Mouse (Mus musculus) cerebellum, adult 9-10 months (tissue): ENCODE data around the gene Mtg2.

Source experiments
- DNase-seq: peaks from one replicate; pipeline ENCODE4 v3.0.0; 2022

Mtg2 gene

GRCm38 (mm10) chr2:180053001-180053400 is 17.4 kb upstream of the Mtg2 start:
- no peak for DNase-seq

GRCm38 (mm10) chr2:180063338-180064131 is 6.9 kb upstream of the Mtg2 start:
- DNase-seq, result no peak

DNA sequence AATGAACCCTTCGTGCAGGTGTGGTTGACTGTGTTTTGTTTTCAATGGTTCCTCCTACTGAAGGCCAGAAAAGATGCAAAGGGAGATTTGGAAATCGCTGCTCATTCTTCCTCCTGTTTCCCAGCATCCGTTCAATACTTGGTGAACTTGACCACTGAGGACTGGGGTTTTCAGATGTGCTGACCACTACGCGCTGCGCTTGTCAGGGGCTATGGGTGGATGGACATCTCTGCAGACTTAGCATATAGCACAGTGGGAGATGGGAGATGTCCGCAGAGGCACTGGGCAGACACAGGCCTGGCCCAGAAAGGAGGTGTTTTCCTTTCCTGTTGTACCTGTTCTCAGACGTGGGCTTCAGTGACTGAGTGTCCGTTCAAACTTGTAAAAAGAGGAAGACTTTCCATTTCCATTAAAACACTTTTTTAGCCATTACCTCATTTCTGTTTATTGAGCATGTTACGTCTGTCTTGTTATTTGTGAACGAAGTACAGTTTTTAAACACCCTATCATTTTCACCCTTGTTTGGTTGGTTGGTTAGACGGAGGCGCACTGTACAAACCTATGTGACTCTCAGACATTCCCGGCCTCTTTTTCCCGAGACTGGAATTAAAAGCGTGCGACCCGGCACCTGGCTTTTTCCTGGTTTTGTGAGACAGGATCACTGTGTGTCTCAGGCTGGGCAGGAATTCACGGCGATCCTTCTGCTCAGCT is 463 bp upstream of the Mtg2 start:
- peak; percentile 38 for DNase-seq

DNA sequence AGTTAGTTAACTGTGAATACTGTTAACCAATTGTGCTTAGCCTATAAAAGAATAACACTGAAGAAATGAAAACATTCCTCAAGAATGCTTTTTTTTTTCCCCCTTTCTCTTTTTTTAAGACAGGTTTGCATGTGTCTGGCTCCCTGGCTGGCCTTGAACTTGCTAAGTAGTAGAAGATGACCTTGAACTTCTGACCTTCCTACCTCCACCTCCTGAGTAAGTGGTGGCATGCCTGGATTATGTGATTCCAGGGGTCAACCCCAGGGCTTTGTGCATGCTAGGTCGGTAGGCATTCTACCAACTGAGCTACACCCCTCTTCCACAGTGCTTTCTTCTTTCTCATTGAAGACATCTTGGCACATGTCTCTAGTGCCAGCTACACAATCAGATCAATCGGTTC is 1.3 kb downstream of the Mtg2 start:
- DNase-seq, result no peak

- DNase-seq, result no peak
These were observed 2.5 kb downstream of the Mtg2 start for GRCm38 (mm10) chr2:180072886-180073285.

DNA sequence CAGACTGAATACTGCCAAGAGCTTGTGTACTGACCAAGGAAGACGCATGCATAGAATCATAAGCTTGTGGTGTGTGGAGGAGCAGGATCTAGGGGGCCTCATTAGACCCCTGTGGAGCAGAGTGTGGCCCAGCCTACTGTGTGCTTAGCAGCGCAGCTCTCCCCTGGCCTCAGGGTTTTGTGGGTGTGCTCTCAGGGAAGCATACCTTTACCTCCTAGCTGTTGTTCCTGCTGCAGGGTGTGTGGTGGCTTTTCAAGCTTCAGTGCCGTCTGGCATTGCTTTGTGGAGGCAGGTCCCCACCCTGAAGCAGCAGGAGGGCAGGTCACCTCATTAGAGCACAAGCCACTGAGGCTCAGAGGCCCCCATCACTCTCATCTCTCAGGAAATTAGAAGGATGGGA is 7.2 kb downstream of the Mtg2 start:
- DNase-seq, result no peak

- no peak for DNase-seq
These were observed 10.3 kb downstream of the Mtg2 start for GRCm38 (mm10) chr2:180080680-180081079.

DNA sequence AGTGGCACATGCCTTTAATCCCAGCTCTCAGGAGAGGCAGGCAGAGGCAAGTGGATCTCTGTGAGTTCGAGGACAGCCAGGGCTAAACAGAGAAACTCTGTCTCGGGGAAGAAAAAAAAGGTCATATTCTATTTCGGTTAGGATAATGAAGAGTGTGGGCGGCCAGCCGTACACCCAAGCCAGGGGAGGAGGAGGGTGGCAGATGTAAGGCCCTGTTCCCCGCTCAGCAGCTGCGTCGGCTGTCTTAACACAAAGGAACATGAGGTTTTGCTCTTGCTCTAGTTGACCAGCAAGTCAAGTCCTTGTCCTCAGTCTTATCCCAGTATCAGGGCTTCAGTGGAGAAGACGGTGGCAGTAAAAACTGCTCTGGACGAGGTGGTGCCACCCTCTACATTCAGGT is 12.7 kb downstream of the Mtg2 start:
- DNase-seq, result no peak

DNA sequence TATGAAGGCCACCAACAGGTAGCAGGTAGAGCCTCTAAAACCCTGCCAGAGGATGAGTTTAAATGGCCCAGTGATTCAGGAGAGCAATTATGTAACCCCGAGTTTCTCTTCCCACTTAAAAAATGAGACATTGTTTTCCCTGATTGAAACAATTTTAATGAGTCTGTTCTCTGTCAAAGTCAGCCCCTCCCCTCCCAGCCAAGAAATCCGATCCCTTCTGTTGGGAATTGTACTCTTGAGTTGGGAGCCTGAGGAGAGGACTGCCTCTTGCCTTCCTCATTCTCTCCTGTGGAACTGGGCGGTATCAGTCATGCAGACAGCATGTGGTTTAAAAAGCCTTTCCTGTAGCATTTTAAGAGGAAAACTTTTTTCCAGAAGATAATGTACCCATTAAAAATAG is 14.2 kb downstream of the Mtg2 start:
- no peak for DNase-seq

- no peak for DNase-seq
These were observed 15.7 kb downstream of the Mtg2 start for GRCm38 (mm10) chr2:180085926-180086636.

GRCm38 (mm10) chr2:180086637-180087027 is 16.2 kb downstream of the Mtg2 start:
- DNase-seq, result no peak

DNA sequence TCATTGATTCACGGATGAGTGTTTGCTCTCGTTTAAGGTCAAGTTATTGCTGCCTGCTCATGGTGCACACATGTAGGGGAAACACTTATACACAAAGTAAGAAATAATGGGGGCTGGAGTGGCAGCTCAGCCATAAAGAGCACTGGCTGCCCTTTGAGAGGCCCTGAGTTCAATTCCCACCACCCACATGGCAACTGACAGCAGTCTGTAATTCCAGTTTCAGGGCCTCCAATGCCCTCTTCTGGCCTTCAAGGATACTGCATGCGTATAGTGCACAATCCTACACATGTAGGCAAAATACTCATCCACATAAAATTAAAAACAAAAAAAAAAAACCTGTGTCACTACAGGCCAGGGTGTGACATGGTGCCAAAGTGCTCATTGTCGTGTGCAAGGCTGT is 17.1 kb downstream of the Mtg2 start:
- DNase-seq, result no peak

DNA sequence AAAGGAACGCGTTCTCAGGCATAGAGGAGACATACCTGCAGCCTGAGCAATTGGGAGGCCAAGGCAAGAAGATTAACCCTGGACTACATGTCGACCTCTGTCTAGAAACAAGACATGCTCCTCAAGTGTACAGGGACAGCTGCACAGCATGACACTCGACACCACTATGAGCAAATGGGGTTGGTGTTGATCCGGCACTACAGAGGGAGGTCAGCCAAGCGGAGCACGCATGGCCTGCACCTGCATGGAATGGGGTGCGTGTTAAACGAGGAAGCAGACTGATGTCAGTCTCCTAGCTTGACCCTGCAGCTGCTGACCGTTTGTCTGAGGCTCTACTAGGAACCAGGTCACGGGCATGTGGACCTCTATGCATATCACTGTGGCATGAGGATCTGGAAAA is 19.9 kb downstream of the Mtg2 start:
- no peak for DNase-seq

DNA sequence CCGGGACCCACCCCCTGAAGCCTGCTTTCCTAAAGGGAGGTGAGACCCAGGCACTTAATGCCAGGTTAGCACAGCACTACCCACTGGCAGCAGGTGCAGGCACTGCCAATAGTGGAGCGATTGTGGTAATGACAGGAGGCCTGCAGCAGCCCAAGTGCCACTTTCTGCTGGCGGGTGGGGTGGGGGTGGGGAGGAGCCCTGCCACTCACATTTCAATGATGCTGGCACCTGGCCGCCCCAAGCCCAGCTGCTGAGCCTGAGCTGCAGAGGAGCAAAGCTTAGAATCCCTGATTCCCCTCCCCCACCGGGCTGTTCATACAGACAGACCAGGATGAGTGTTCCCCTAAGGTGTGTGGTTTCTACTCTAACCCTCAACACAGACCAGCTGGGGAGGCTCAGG is 25.3 kb downstream of the Mtg2 start:
- no peak for DNase-seq

- DNase-seq, result no peak
These were observed 27.2 kb downstream of the Mtg2 start for GRCm38 (mm10) chr2:180097585-180097984.

DNA sequence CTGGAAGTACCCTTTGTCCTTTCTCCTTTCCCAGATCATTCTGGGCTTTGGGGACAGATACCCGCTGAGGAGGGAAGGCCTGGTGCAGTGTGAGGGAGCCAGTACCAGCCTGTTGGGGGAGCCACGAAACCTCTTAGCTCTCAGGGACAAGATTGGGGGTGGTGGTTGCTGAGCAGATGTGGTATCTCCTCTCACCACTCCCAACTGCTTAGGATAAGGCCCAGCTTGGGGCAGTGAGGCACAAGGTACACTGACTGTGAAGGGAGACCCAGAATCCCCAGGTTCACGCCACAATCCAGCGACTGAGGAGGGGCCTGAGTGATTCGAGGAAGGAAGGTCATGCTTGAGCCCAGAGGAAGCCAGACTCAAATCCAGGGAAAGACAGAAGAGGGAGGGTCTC is 27.8 kb downstream of the Mtg2 start:
- no peak for DNase-seq

DNA sequence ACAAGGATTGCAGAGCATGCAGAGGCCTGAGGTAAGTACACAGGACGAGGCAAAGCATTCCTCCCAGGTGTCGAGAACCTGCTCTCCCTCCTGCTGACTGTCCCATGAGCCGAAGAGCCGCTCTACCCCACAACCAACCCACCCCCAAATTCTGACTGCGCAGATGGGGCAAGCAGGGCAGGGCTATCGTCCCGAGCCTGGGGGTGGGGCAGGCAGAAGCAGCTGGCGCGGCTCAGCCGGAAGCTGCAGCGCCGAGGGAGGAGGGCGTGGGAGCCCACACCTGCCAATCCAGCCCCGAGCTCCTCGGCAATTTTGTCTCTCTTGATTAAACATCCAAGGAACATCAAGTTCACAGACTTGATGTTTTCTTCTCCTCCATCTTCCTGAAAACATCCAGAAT is 29.1 kb downstream of the Mtg2 start:
- no peak for DNase-seq

- DNase-seq, result peak; percentile 42
These were observed 33.0 kb downstream of the Mtg2 start for GRCm38 (mm10) chr2:180103151-180103977.

DNA sequence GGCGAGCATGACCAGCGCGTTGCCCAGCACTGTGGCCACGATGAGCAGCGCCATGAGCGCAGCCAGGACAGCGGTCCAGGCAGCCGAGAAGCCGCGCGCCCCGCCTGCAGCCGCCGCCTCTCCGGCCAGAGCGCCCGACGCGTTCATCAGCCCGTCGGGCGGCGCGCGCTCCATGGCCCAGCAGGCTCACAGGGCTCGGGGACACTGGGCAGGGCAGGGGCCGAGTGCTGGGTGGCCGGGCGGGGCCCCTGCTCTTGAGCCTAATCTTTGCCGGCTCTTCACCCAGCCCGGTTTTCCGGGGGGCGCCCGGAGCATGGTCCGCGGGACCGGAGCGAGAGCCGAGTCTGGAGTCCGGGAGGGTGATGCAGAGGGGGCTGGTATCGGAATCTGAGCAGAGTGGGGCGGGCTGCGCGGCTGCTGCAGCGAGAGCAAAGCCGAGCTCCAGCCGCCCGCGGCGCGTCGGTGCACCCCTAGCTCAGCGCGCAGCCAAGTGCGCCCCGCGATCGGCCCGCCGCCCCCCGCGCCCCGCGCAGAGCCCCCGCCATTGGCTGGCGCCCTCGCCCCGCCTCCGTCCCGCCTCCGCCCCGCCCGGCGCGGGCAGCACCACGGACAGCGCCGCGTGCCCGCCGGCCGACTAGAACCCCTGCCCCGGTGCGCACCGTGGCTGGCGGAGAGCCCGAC is 33.7 kb downstream of the Mtg2 start, which contains the start of gene Hrh3:
TSS of gene Hrh3 (minus strand) at position 511 of the 681 bp plus-strand sequence.
- DNase-seq, result peak; percentile 73

GRCm38 (mm10) chr2:180104659-180105377 is 34.4 kb downstream of the Mtg2 start:
- peak; percentile 61 for DNase-seq

DNA sequence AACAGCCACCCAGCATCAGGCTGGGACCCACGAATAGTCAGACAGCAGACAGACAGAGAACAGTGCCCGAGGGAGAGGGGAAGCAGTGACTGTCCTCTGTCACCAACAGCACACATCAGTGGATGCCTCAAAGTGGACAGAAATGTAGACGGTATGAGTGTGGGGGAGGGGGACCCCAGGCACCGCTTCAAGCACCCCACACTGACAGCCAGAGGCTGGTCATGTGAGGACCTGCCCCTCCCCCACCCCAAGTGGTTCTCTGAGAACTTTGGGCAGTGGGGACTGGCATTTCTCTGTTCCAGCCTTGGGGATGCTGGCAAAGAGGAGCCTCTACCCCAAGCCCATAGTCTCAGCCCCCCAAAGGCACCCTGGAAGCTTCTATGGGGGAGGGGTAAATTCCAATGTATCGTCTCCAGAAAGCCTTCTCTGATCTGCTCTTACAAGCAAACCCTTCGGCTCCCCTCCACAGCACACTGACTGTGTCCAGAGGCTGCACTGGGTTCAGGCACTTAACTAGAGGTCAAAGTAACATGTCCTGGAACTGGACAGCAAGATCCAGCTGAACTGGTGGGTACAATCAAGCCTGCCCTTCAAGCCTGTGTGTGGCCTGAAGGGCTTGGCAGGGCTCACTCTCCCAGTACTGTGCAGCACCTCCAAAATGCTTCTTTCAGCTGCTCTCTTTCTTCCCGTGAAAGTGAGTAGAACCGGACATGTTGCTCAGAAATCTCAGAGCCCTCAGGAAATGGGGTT is 35.2 kb downstream of the Mtg2 start:
- DNase-seq, result peak; percentile 60
